Mouse (Mus musculus) Patski (cell line): ENCODE results near the gene Lrrc17. TPM values are rescaled to one million over a fixed set of nuclear protein-coding genes. Genes with fewer than 3 reads are reported as not detected.

ENCODE experiments used
- ATAC-seq: fragments of 100-300 bp; one replicate; pipeline ENCODE4 v1.8.0; 2021
- CTCF ChIA-PET: fragments of 350-600 bp; sonication (Branson Sonifier 250); formaldehyde crosslinking; loops from one replicate; lab custom pipeline; 2022; ENCODE audit warnings: inconsistent platforms; lab: Charles Lee
- POLR2A ChIA-PET: fragments of 350-600 bp; sonication (Branson Sonifier 250); formaldehyde crosslinking; loops from one replicate; lab custom pipeline; 2022; ENCODE audit warnings: antibody characterized with exemption, inconsistent platforms; lab: Charles Lee
- DNase-seq: peaks from one replicate; pipeline ENCODE4 v3.0.0-alpha.2; 2011; ENCODE audit warnings: low read depth, low spot score
- H3K27me3 ChIP-seq: fragments of 371-371 bp; one replicate; pipeline ENCODE4 v1.5.1; 2021
- CTCF ChIP-seq: fragments of 100-300 bp; IDR thresholded peaks from one replicate; pipeline ENCODE4 v1.5.1; 2021
- in situ Hi-C: fragments of 300-500 bp; cut with MboI; formaldehyde crosslinking; loops from 3 replicates; pipeline ENCODE4 v1.11.1; 2018; ENCODE audit warnings: low pct_unique_long_range_greater_than_20kb, mixed read lengths
- polyA plus RNA-seq: library from polyadenylated mRNA; unstranded; gene quantifications from one replicate; pipeline ENCODE4 v1.2.3, GENCODE M21; 2021

Lrrc17 gene
- polyA plus RNA-seq, 1 experiment from 2014 or later = not detected

DNA sequence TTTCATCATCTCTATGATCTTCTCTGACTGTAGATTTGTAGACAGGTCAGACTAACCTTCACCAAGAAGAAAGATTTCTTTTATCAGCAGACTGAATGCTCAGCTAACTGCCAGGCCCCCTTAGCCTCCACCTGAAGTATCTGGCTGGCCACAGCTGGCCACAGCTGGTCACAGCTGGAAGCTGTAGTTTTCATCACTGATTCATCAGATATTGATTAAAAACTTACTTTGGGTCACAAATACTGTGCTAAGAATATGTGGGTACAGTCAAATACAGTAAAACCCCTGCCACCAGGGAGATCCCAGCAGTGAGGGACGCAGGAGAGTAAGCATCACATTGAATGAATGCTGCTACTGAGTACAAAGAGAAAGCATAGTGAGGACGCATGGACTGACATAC, 11.2 kb upstream of the Lrrc17 start:
- no peaks in the 10 kb centered on the region for H3K27me3 ChIP-seq
- TF ChIP-seq CTCF = no peak
- in situ Hi-C loops = no loop called here
- ChIA-PET CTCF (no interaction called here), POLR2A (no interaction called here)
- DNase-seq = no peak
- no peak for ATAC-seq

- no peaks in the 10 kb centered on the region for H3K27me3 ChIP-seq
- no peak for DNase-seq
- CTCF ChIA-PET = no interaction called here
- ATAC-seq = no peak
- in situ Hi-C loops = no loop called here
- POLR2A ChIA-PET = no interaction called here
- TF ChIP-seq CTCF = no peak
These were observed 10.4 kb upstream of the Lrrc17 start for GRCm38 (mm10) chr5:21532921-21533320.

GRCm38 (mm10) chr5:21542226-21542625, 1.1 kb upstream of the Lrrc17 start:
- no peak for TF ChIP-seq CTCF
- POLR2A ChIA-PET = no interaction called here
- in situ Hi-C loops = no loop called here

GRCm38 (mm10) chr5:21544821-21545220, 1.5 kb downstream of the Lrrc17 start:
- DNase-seq (no peak), ATAC-seq (no peak)
- ChIA-PET POLR2A (interaction anchor here (0.7 to 1.3 kb wide), 2 partner anchors 9 to 294 kb away, joined by 3 to 4 read pairs; no protein-coding TSS in a partner anchor), CTCF (interaction anchor here (0.6 kb wide), 1 partner anchor 117 kb away, joined by 3 read pairs; no protein-coding TSS in a partner anchor)
- in situ Hi-C loops = no loop called here
- no peak for TF ChIP-seq CTCF
- H3K27me3 ChIP-seq = no peaks in the 10 kb centered on the region

More at GRCm38 (mm10) chr5:21542226-21542625, 1.1 kb upstream of the Lrrc17 start:
- no peaks in the 10 kb centered on the region for H3K27me3 ChIP-seq
- CTCF ChIA-PET = no interaction called here
- DNase-seq (no peak), ATAC-seq (no peak)

GRCm38 (mm10) chr5:21545227-21545626, 1.9 kb downstream of the Lrrc17 start:
- ChIA-PET CTCF (interaction anchor here (1.2 kb wide), 1 partner anchor 58 kb away, joined by 3 read pairs; no protein-coding TSS in a partner anchor), POLR2A (interaction anchor here (0.7 to 1.3 kb wide), 2 partner anchors 8 to 294 kb away, joined by 3 to 4 read pairs; no protein-coding TSS in a partner anchor)
- TF ChIP-seq CTCF = no peak
- ATAC-seq = no peak
- DNase-seq = no peak
- H3K27me3 ChIP-seq = no peaks in the 10 kb centered on the region
- in situ Hi-C loops = no loop called here

DNA sequence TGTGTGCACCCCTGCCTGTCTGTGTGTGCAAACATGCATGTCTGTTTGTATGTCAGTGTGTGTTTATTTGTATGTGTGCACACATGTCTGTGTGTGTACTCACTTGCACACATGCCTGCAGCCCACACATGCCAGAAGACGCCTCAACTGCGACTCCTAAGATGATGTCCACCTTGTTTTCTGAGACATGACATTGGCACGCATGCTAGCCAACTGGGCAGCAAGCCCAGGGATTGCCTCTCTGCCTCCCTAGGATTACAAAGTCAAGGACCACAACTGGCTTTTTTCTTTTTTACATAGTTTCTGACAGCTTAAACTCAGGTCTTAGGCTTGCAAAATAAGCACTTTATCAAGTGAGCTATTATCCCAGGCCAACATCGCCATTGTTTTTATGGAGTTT, 2.4 kb downstream of the Lrrc17 start:
- ATAC-seq (no peak), DNase-seq (no peak)
- POLR2A ChIA-PET = interaction anchor here (0.8 kb wide), 1 partner anchor 21 kb away, joined by 3 read pairs; no protein-coding TSS in a partner anchor
- no peak for TF ChIP-seq CTCF
- in situ Hi-C loops = no loop called here
- CTCF ChIA-PET = interaction anchor here (1.2 kb wide), 1 partner anchor 58 kb away, joined by 3 read pairs; no protein-coding TSS in a partner anchor
- H3K27me3 ChIP-seq = no peaks in the 10 kb centered on the region

DNA sequence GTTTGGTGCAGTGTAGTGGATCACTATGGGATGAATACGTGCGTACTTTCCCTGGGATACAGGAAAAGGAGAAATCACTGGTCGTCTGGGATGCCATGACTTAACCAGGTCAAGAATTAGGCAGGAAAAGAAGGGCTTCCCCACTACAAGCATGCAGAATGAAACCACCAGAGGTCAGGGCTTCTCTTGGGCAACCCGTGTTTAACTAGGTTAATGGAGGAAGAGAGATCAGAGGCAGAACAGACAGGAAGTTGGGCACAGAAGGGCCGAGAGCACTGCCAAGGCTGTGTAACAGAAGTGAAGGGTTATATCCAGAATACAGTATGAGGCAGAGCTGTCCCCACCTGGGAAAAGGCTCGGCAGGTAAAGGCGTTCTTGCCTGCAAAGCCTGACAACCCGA, 3.6 kb downstream of the Lrrc17 start:
- in situ Hi-C loops = no loop called here
- POLR2A ChIA-PET = interaction anchor here (0.5 kb wide), 1 partner anchor 98 kb away, joined by 3 read pairs; the partner anchor contains the start of gene Fbxl13
- no peak for TF ChIP-seq CTCF
- ATAC-seq (no peak), DNase-seq (no peak)
- CTCF ChIA-PET = no interaction called here
- H3K27me3 ChIP-seq = no peaks in the 10 kb centered on the region

DNA sequence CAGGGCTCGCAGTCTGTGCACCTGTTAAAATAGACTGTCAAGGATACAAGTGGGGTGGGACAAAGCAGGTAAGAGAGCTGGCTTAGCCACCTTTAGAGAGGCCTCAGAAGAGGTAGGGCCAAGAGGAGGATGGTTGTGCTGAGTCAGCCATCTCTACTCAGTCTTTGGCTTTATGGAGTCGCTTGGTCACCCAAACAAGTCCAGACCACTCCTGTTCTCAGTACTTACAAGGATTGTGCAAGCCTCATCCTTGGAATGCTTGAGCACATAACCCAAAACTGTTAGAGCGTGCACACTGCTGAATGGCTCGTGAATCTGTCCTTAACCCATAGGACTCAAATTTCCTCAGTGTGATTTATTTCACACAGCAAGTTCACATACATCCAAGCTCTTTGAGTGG, 10.3 kb downstream of the Lrrc17 start:
- peak; percentile 42 for DNase-seq
- H3K27me3 ChIP-seq = no peaks in the 10 kb centered on the region
- no peak for TF ChIP-seq CTCF
- POLR2A ChIA-PET = interaction anchor here (1.0 kb wide), 1 partner anchor 9 kb away, joined by 3 read pairs; no protein-coding TSS in a partner anchor
- in situ Hi-C loops = no loop called here
- CTCF ChIA-PET = interaction anchor here (1.3 to 1.4 kb wide), 3 partner anchors 17 to 53 kb away, joined by 3 read pairs; no protein-coding TSS in a partner anchor
- peak; percentile 94 for ATAC-seq

DNA sequence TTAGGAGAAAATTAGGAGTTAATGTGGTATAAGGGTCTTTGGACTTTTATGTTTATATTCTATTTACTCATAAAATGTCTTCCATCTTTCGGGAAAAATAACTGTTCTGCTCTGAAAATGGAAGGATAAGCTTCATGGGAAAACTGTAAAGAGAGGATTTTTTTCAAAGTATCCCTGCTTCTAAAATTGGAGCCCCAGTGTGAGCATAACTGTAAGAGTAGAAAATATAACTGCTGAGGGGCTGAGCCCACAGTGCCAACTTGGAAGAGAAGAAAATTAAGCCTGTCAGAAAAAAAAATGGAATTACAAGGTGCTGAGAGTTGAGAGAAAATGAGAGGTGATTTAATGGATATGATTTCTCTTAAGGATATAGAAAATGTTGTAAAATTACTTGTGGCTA, 11.4 kb downstream of the Lrrc17 start:
- H3K27me3 ChIP-seq = no peaks in the 10 kb centered on the region
- DNase-seq (no peak), ATAC-seq (no peak)
- in situ Hi-C loops = no loop called here
- ChIA-PET POLR2A (interaction anchor here (0.7 kb wide), 1 partner anchor 77 kb away, joined by 4 read pairs; no protein-coding TSS in a partner anchor), CTCF (no interaction called here)
- TF ChIP-seq CTCF = no peak

DNA sequence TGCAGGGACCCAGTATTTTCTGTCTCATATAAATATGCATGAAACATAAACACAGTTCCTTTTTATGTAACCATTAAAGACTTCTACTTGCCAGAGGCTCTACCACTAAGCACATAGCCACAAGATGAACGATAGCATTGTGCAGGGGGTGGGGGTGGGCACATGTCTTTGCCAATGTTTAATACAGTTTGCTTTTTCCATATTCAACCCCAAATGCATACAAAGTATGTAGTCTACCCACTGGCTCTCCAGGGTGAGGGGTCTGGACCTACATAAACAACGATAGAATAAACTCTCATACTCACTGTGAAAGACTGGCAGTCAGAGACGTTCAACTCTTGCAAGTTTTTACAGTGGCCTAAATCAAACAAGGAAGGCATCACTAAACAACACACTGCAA, 13.1 kb downstream of the Lrrc17 start:
- in situ Hi-C loops = no loop called here
- ATAC-seq (no peak), DNase-seq (no peak)
- no peaks in the 10 kb centered on the region for H3K27me3 ChIP-seq
- no peak for TF ChIP-seq CTCF
- POLR2A ChIA-PET = no interaction called here
- CTCF ChIA-PET = no interaction called here

DNA sequence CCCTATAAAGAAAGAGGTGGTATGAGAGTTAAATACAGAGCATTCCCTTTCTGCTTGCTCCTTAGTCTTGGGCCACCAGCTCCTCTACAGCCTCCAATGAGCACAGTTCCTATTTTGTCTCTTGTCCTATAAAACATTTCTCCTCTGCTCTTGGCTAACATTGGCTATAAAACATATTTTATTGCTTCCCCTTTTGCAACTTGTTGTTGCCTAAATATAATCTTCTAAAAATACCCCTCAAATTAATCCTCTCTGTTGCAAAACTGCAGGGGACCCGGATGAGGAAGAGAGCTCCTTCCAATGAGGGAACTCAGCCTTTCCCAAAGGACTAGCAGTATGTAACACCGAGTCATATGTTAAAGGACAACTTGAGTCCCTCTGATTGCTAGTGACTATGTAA, 20.6 kb downstream of the Lrrc17 start:
- CTCF ChIA-PET = interaction anchor here (1.1 to 1.5 kb wide), 3 partner anchors 13 to 18 kb away, joined by 3 to 5 read pairs (median 4); no protein-coding TSS in a partner anchor
- in situ Hi-C loops = no loop called here
- POLR2A ChIA-PET = no interaction called here
- ATAC-seq (no peak), DNase-seq (no peak)
- no peak for TF ChIP-seq CTCF
- no peaks in the 10 kb centered on the region for H3K27me3 ChIP-seq
